Mouse (Mus musculus) lung, postnatal 0 days (tissue): ENCODE results near the gene Ell2. TPM values are rescaled to one million over a fixed set of nuclear protein-coding genes. Genes with fewer than 3 reads are reported as not detected.
A peak's percentile ranks its signal among the peaks of the same experiment; 100 is the strongest.

ENCODE experiments used
- ATAC-seq: fragments of 200-750 bp; cut with Nextera tagmentation; 2 replicates; pipeline ENCODE4 v1.8.0; 2017; ENCODE audit warnings: moderate library complexity
- DNase-seq: peaks from one replicate; pipeline ENCODE4 v3.0.0-alpha.2; 2016; ENCODE audit warnings: low spot score
- H3K27ac ChIP-seq: fragments of 300-500 bp; sonication (generic); 2 replicates; pipeline ENCODE4 v1.5.1; 2014; ENCODE audit warnings: antibody characterized with exemption, mild to moderate bottlenecking, low read length, mixed read lengths
- H3K27me3 ChIP-seq: fragments of 300-500 bp; sonication (generic); replicated peaks from 2 replicates; pipeline ENCODE4 v1.6.1; 2014; ENCODE audit warnings: low read length, mixed read lengths; ENCODE audit not compliant: insufficient read depth
- H3K36me3 ChIP-seq: fragments of 300-500 bp; sonication (generic); 2 replicates; pipeline ENCODE4 v1.6.1; 2014; ENCODE audit warnings: low read length, mixed read lengths; ENCODE audit not compliant: insufficient read depth
- H3K4me1 ChIP-seq: fragments of 300-500 bp; sonication (generic); 2 replicates; pipeline ENCODE4 v1.6.1; 2014; ENCODE audit warnings: antibody characterized with exemption, low read depth, low read length, mixed read lengths; ENCODE audit not compliant: insufficient read depth
- H3K4me2 ChIP-seq: fragments of 300-500 bp; sonication (generic); replicated peaks from 2 replicates; pipeline ENCODE4 v1.6.1; 2014; ENCODE audit warnings: low read depth, mild to moderate bottlenecking, low read length, moderate library complexity, mixed read lengths
- H3K4me3 ChIP-seq: fragments of 300-500 bp; sonication (generic); 2 replicates; pipeline ENCODE4 v1.5.1; 2014; ENCODE audit warnings: low read depth, low read length
- H3K9ac ChIP-seq: fragments of 300-500 bp; sonication (generic); replicated peaks from 2 replicates; pipeline ENCODE4 v1.6.1; 2014; ENCODE audit warnings: low read depth, mild to moderate bottlenecking
- H3K9me3 ChIP-seq: fragments of 300-500 bp; sonication (generic); 2 replicates; pipeline ENCODE4 v1.6.1; 2016; ENCODE audit warnings: low read length, mixed read lengths
- CTCF ChIP-seq: IDR thresholded peaks from 2 replicates; pipeline ENCODE4 v1.5.1; 2016; ENCODE audit warnings: antibody characterized with exemption, mild to moderate bottlenecking
- EP300 ChIP-seq: IDR thresholded peaks from 2 replicates; pipeline ENCODE4 v1.6.1; 2016; ENCODE audit warnings: antibody characterized with exemption, mild to moderate bottlenecking, control low read depth
- WGBS: fragments of 180-500 bp; shearing (Covaris S2); extraction: QIAGEN DNeasy Blood & Tissue Kit; methylation state at CpG from one replicate; pipeline ENCODE4 v1.1.7; 2014; 5-methylcytosine and 5-hydroxymethylcytosine counted together
- polyA plus RNA-seq: library from polyadenylated mRNA; unstranded; fragments of >200 nt; fragmentation: Nextera tagmentation; extraction: Ambion mirVana; gene quantifications from 2 replicates; pipeline ENCODE4 v1.2.1, GENCODE M21; 2015

Ell2 gene
- polyA plus RNA-seq, 1 experiment from 2014 or later = 6.1 TPM

GRCm38 (mm10) chr13:75807969-75808368, 101.4 kb downstream of the Ell2 start:
- WGBS = 46% methylated on average over 1 of the region's 1 CpGs
- no peak overlapping the region for H3K4me2 ChIP-seq
- H3K27me3 ChIP-seq = no peaks in the 10 kb centered on the region
- H3K4me3 ChIP-seq = no peak overlapping the region
- no peaks in the 10 kb centered on the region for H3K9me3 ChIP-seq
- ATAC-seq (peak; percentile 85), DNase-seq (peak; percentile 72)
- H3K4me1 ChIP-seq = no peaks in the 10 kb centered on the region
- no peak overlapping the region for H3K9ac ChIP-seq
- TF ChIP-seq EP300 (peak; percentile 82), CTCF (no peak)
- no peaks in the 10 kb centered on the region for H3K36me3 ChIP-seq
- no peak overlapping the region for H3K27ac ChIP-seq

- Histone ChIP-seq H3K27me3 (no peaks in the 10 kb centered on the region), H3K4me1 (no peaks in the 10 kb centered on the region), H3K4me2 (no peak overlapping the region), H3K27ac (no peak overlapping the region), H3K9ac (no peak overlapping the region), H3K4me3 (no peak overlapping the region), H3K36me3 (no peaks in the 10 kb centered on the region), H3K9me3 (no peaks in the 10 kb centered on the region)
- ATAC-seq (no peak), DNase-seq (no peak)
- TF ChIP-seq CTCF = no peak
- TF ChIP-seq EP300 = no peak
- 77% methylated on average over 1 of the region's 1 CpGs for WGBS
Observed at GRCm38 (mm10) chr13:75809957-75810356, 103.4 kb downstream of the Ell2 start.

- TF ChIP-seq EP300 = no peak
- TF ChIP-seq CTCF = no peak
- Histone ChIP-seq H3K27me3 (no peaks in the 10 kb centered on the region), H3K9me3 (no peaks in the 10 kb centered on the region), H3K9ac (no peak overlapping the region), H3K4me1 (no peaks in the 10 kb centered on the region), H3K4me2 (no peak overlapping the region), H3K36me3 (no peaks in the 10 kb centered on the region), H3K27ac (no peak overlapping the region), H3K4me3 (no peak overlapping the region)
- WGBS = 97% methylated on average over 2 of the region's 2 CpGs
- ATAC-seq (no peak), DNase-seq (no peak)
Observed at GRCm38 (mm10) chr13:75817183-75817582, 110.6 kb downstream of the Ell2 start.

GRCm38 (mm10) chr13:75818486-75818885, 111.9 kb downstream of the Ell2 start:
- no peak overlapping the region for H3K9ac ChIP-seq
- DNase-seq (no peak), ATAC-seq (no peak)
- H3K27me3 ChIP-seq = no peaks in the 10 kb centered on the region
- H3K4me2 ChIP-seq = no peak overlapping the region
- H3K4me3 ChIP-seq = no peak overlapping the region
- H3K4me1 ChIP-seq = no peaks in the 10 kb centered on the region
- H3K36me3 ChIP-seq = no peaks in the 10 kb centered on the region
- TF ChIP-seq CTCF (no peak), EP300 (no peak)
- WGBS = 53% methylated on average over 3 of the region's 3 CpGs
- no peaks in the 10 kb centered on the region for H3K9me3 ChIP-seq
- H3K27ac ChIP-seq = no peak overlapping the region

- H3K9me3 ChIP-seq = no peaks in the 10 kb centered on the region
- TF ChIP-seq EP300 (no peak), CTCF (no peak)
- H3K9ac ChIP-seq = no peak overlapping the region
- H3K27me3 ChIP-seq = no peaks in the 10 kb centered on the region
- H3K27ac ChIP-seq = no peak overlapping the region
- H3K4me3 ChIP-seq = no peak overlapping the region
- no peaks in the 10 kb centered on the region for H3K36me3 ChIP-seq
- ATAC-seq = no peak
- H3K4me2 ChIP-seq = no peak overlapping the region
- no peak for DNase-seq
- no peaks in the 10 kb centered on the region for H3K4me1 ChIP-seq
- WGBS = 72% methylated on average over 3 of the region's 3 CpGs
Observed at GRCm38 (mm10) chr13:75818945-75819706, 112.6 kb downstream of the Ell2 start.

GRCm38 (mm10) chr13:75819898-75820297, 113.3 kb downstream of the Ell2 start:
- ATAC-seq (no peak), DNase-seq (peak; percentile 44)
- no peaks in the 10 kb centered on the region for H3K9me3 ChIP-seq
- H3K4me3 ChIP-seq = no peak overlapping the region
- H3K27me3 ChIP-seq = no peaks in the 10 kb centered on the region
- H3K36me3 ChIP-seq = no peaks in the 10 kb centered on the region
- no peak overlapping the region for H3K27ac ChIP-seq
- H3K4me2 ChIP-seq = no peak overlapping the region
- no peak overlapping the region for H3K9ac ChIP-seq
- TF ChIP-seq CTCF (no peak), EP300 (0 out of 2 replicates have a peak, but pooled peaks have one; percentile 27)
- no peaks in the 10 kb centered on the region for H3K4me1 ChIP-seq

Other genes with a start within 250 kb of the Ell2 start
- gene Glrx, start 133.1 kb downstream of the Ell2 start, polyA plus RNA-seq = 106 TPM in 2 replicates
- gene Rhobtb3, start 237.2 kb downstream of the Ell2 start, polyA plus RNA-seq = 8.6 and 9.0 TPM in 2 replicates